Mouse (Mus musculus): ENCODE measurements around the gene Gm10912. TPM values are rescaled to one million over a fixed set of nuclear protein-coding genes. Genes with fewer than 3 reads are reported as not detected.
"Not testable (repeated sequence)": the region's sequence is repeated elsewhere in the genome, so short reads cannot be mapped to it uniquely, and the experiment has no call there.

Gm10912 gene
- not detected in 2 replicates for polyA plus RNA-seq (2015; fragmentation: Nextera tagmentation; extraction: Ambion mirVana)

DNA sequence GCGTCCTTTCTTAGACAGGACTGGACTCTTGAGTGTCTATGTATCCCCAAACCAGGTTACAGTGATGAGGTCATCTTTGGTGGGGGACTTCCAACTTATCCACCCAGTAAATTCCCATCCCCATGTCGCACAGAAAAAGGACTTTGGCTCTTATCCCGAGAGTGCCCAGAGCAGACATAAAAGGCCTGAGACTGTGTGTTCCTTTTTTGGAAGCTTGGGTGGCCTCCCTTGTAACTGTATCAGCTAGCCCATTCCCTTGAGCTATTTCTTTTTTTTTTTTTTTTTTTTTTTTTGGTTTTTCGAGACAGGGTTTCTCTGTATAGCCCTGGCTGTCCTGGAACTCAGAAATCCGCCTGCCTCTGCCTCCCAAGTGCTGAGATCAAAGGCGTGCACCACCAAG lies at the start of gene Gm10912:
Gene Gm10912 (plus strand): TSS at position 301 of the 400 bp plus-strand sequence.
- whole genome bisulfite sequencing: 87% methylated on average over 5 of the region's 6 CpGs
- not testable (repeated sequence) for H3K36me3 ChIP-seq (ENCODE audit: control insufficient read depth, insufficient read depth); H3K4me2 ChIP-seq (ENCODE audit: low read depth, low read length); H3K9ac ChIP-seq (ENCODE audit: low read length); H3K27me3 ChIP-seq (ENCODE audit: control insufficient read depth, insufficient read depth, low read length); H3K4me3 ChIP-seq (ENCODE audit: low read length); ATAC-seq (replicated peaks; ENCODE audit: extremely low read depth, insufficient read depth, low FRiP score); H3K9me3 ChIP-seq (replicated peaks; ENCODE audit: control insufficient read depth, low read length); H3K27ac ChIP-seq (ENCODE audit: low read length); H3K4me1 ChIP-seq (ENCODE audit: control insufficient read depth, insufficient read depth, low read length)

GRCm38 (mm10) chr2:104023096-104023495 lies 42.5 kb upstream of the Gm10912 start:
- Histone ChIP-seq H3K4me1 (ENCODE audit: control insufficient read depth, insufficient read depth, low read length) (peaks cover 4% of the 10 kb centered on the region; the same call in 1 of the 2 replicates), H3K9ac (ENCODE audit: low read length) (no peak overlapping the region), H3K4me3 (ENCODE audit: low read length) (no peak overlapping the region), H3K36me3 (ENCODE audit: control insufficient read depth, insufficient read depth) (no peaks in the 10 kb centered on the region), H3K4me2 (ENCODE audit: low read depth, low read length) (no peak overlapping the region), H3K9me3 (replicated peaks; ENCODE audit: control insufficient read depth, low read length) (no peaks in the 10 kb centered on the region), H3K27ac (ENCODE audit: low read length) (no peak overlapping the region), H3K27me3 (ENCODE audit: control insufficient read depth, insufficient read depth, low read length) (no peaks in the 10 kb centered on the region)
- 72% methylated on average over 7 of the region's 7 CpGs for WGBS
- ATAC-seq (replicated peaks; ENCODE audit: extremely low read depth, insufficient read depth, low FRiP score): no peak

- Histone ChIP-seq H3K9ac (ENCODE audit: low read length) (no peak overlapping the region), H3K27me3 (ENCODE audit: control insufficient read depth, insufficient read depth, low read length) (no peaks in the 10 kb centered on the region), H3K9me3 (replicated peaks; ENCODE audit: control insufficient read depth, low read length) (no peaks in the 10 kb centered on the region), H3K27ac (ENCODE audit: low read length) (no peak overlapping the region), H3K36me3 (ENCODE audit: control insufficient read depth, insufficient read depth) (no peaks in the 10 kb centered on the region), H3K4me3 (ENCODE audit: low read length) (no peak overlapping the region), H3K4me1 (ENCODE audit: control insufficient read depth, insufficient read depth, low read length) (peaks cover 16% of the 10 kb centered on the region), H3K4me2 (ENCODE audit: low read depth, low read length) (no peak overlapping the region)
- WGBS: 91% methylated on average over 4 of the region's 4 CpGs
- no peak for ATAC-seq (replicated peaks; ENCODE audit: extremely low read depth, insufficient read depth, low FRiP score)
Observed at GRCm38 (mm10) chr2:104024656-104025055, 41.0 kb upstream of the Gm10912 start.

DNA sequence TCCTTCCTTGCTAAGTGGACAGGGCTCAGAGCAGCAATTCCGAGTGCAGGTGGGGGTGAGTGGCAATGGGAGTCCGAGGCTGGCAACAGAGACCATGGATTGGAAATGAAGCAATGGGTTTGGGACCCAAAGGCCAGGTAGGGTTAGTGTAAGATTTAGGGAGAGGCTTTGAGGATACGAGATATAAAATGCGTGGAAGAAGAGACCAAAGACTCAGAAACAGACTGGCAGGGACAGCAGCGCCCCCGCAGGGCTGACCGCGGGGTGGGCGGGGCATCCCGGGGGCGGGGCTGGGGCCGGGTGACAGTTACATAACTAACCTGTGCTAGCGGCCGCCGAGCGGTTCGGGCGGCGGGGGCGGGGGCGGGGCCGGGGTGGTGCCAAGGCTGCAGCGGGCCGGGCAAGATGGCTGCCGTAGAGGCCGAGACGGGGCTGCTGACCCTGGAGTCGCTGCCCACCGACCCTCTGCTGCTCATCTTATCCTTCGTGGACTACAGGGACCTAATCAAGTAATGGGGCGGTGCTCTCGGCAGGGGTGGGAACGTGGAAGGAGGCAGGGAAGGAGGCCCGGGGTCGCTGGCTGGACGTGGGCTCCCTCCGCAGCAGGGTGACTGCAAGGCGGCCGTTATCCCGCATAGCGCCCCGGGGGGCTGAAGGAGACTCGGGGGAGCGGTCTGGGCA lies 38.0 kb upstream of the Gm10912 start, which contains the start of gene Fbxo3:
Gene Fbxo3 (plus strand): TSS at position 264 of the 681 bp plus-strand sequence.
- Histone ChIP-seq H3K27me3 (ENCODE audit: control insufficient read depth, insufficient read depth, low read length) (no peaks in the 10 kb centered on the region), H3K27ac (ENCODE audit: low read length) (peak within 1 kb of the TSS; percentile 71), H3K4me1 (ENCODE audit: control insufficient read depth, insufficient read depth, low read length) (peaks cover 19% of the 10 kb centered on the region), H3K4me2 (ENCODE audit: low read depth, low read length) (peak within 1 kb of the TSS; percentile 89), H3K9me3 (replicated peaks; ENCODE audit: control insufficient read depth, low read length) (no peaks in the 10 kb centered on the region), H3K36me3 (ENCODE audit: control insufficient read depth, insufficient read depth) (no peaks in the 10 kb centered on the region), H3K9ac (ENCODE audit: low read length) (peak within 1 kb of the TSS; percentile 97), H3K4me3 (ENCODE audit: low read length) (peak within 1 kb of the TSS; percentile 98)
- under 1% methylated on average over 42 of the region's 44 CpGs for WGBS
- peak; percentile 97 for ATAC-seq (replicated peaks; ENCODE audit: extremely low read depth, insufficient read depth, low FRiP score)

GRCm38 (mm10) chr2:104028139-104028723 lies 37.4 kb upstream of the Gm10912 start, which contains the start of gene 4931422A03Rik:
4931422A03Rik (minus strand) TSS chr2:104028361.
- ATAC-seq (replicated peaks; ENCODE audit: extremely low read depth, insufficient read depth, low FRiP score): peak; percentile 53
- peaks cover 19% of the 10 kb centered on the region for H3K4me1 ChIP-seq (ENCODE audit: control insufficient read depth, insufficient read depth, low read length)
- no peaks in the 10 kb centered on the region for H3K36me3 ChIP-seq (ENCODE audit: control insufficient read depth, insufficient read depth)

DNA sequence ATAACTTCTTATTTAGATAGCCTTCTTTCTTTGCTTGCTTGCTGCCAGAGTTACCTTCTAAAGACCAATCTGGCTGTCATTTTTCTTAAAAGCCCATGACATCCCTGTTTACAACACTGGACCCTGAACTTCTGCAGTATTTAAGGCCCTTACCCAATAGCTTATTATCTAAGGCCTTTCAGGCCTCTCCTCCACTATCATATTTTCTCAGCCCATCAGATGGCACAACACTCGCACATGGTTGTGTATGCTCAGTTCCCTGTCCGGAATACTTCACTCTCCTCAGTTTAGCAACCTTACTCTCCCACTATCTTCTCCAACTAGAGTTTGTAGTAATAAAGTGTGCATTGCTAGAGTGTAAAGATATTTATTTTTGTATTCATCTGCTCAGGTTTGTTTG lies 36.6 kb upstream of the Gm10912 start:
- H3K36me3 ChIP-seq (ENCODE audit: control insufficient read depth, insufficient read depth): peaks cover 5% of the 10 kb centered on the region
- peak overlapping the region; percentile 97 for H3K9ac ChIP-seq (ENCODE audit: low read length)
- H3K4me1 ChIP-seq (ENCODE audit: control insufficient read depth, insufficient read depth, low read length): peaks cover 19% of the 10 kb centered on the region
- H3K9me3 ChIP-seq (replicated peaks; ENCODE audit: control insufficient read depth, low read length): no peaks in the 10 kb centered on the region
- peak overlapping the region; percentile 98 for H3K4me3 ChIP-seq (ENCODE audit: low read length)
- WGBS: 38% methylated on average over 2 of the region's 2 CpGs
- H3K27ac ChIP-seq (ENCODE audit: low read length): no peak overlapping the region
- H3K27me3 ChIP-seq (ENCODE audit: control insufficient read depth, insufficient read depth, low read length): no peaks in the 10 kb centered on the region
- H3K4me2 ChIP-seq (ENCODE audit: low read depth, low read length): peak overlapping the region; percentile 89
- no peak for ATAC-seq (replicated peaks; ENCODE audit: extremely low read depth, insufficient read depth, low FRiP score)

More at GRCm38 (mm10) chr2:104028139-104028723, 37.4 kb upstream of the Gm10912 start, which contains the start of gene 4931422A03Rik:
- Histone ChIP-seq H3K9me3 (replicated peaks; ENCODE audit: control insufficient read depth, low read length) (no peaks in the 10 kb centered on the region), H3K9ac (ENCODE audit: low read length) (peak within 1 kb of the TSS; percentile 97), H3K4me2 (ENCODE audit: low read depth, low read length) (peak within 1 kb of the TSS; percentile 89), H3K27me3 (ENCODE audit: control insufficient read depth, insufficient read depth, low read length) (no peaks in the 10 kb centered on the region), H3K4me3 (ENCODE audit: low read length) (peak within 1 kb of the TSS; percentile 98), H3K27ac (ENCODE audit: low read length) (peak within 1 kb of the TSS; percentile 71)
- under 1% methylated on average over 32 of the region's 32 CpGs for WGBS

DNA sequence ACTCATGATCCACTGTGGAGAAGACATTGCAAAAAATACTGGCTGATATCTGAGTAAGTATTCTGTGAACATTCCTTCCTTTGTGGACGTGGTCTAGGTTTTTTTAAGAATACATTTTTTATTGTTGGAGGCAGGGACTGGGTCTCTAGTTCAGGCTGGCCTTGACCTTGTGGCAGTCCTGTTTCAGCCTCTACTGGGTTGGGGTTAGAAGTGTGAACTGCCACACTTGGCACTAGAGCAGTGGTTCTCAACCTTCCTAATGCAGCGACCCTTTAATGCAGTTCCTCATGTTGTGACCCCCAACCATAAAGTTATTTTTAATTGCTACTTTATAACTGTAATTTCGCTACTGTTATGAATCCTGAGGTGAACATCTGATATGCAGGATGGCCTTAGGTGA lies 35.2 kb upstream of the Gm10912 start:
- 77% methylated on average over 3 of the region's 3 CpGs for WGBS
- H3K4me2 ChIP-seq (ENCODE audit: low read depth, low read length): no peak overlapping the region
- H3K27ac ChIP-seq (ENCODE audit: low read length): no peak overlapping the region
- H3K4me1 ChIP-seq (ENCODE audit: control insufficient read depth, insufficient read depth, low read length): peaks cover 21% of the 10 kb centered on the region
- H3K9ac ChIP-seq (ENCODE audit: low read length): no peak overlapping the region
- peaks cover 13% of the 10 kb centered on the region for H3K36me3 ChIP-seq (ENCODE audit: control insufficient read depth, insufficient read depth)
- H3K27me3 ChIP-seq (ENCODE audit: control insufficient read depth, insufficient read depth, low read length): no peaks in the 10 kb centered on the region
- H3K4me3 ChIP-seq (ENCODE audit: low read length): no peak overlapping the region
- no peaks in the 10 kb centered on the region for H3K9me3 ChIP-seq (replicated peaks; ENCODE audit: control insufficient read depth, low read length)
- ATAC-seq (replicated peaks; ENCODE audit: extremely low read depth, insufficient read depth, low FRiP score): no peak

GRCm38 (mm10) chr2:104032056-104032455 lies 33.6 kb upstream of the Gm10912 start:
- ATAC-seq (replicated peaks; ENCODE audit: extremely low read depth, insufficient read depth, low FRiP score): no peak
- Histone ChIP-seq H3K36me3 (ENCODE audit: control insufficient read depth, insufficient read depth) (peaks cover 18% of the 10 kb centered on the region), H3K4me2 (ENCODE audit: low read depth, low read length) (no peak overlapping the region), H3K27me3 (ENCODE audit: control insufficient read depth, insufficient read depth, low read length) (no peaks in the 10 kb centered on the region), H3K27ac (ENCODE audit: low read length) (no peak overlapping the region), H3K9ac (ENCODE audit: low read length) (no peak overlapping the region), H3K9me3 (replicated peaks; ENCODE audit: control insufficient read depth, low read length) (no peaks in the 10 kb centered on the region), H3K4me3 (ENCODE audit: low read length) (no peak overlapping the region), H3K4me1 (ENCODE audit: control insufficient read depth, insufficient read depth, low read length) (peaks cover 21% of the 10 kb centered on the region)
- 82% methylated on average over 3 of the region's 3 CpGs for WGBS

GRCm38 (mm10) chr2:104034832-104035472 lies 30.7 kb upstream of the Gm10912 start:
- H3K4me1 ChIP-seq (ENCODE audit: control insufficient read depth, insufficient read depth, low read length): peaks cover 2% of the 10 kb centered on the region
- WGBS: 32% methylated on average over 3 of the region's 3 CpGs
- H3K36me3 ChIP-seq (ENCODE audit: control insufficient read depth, insufficient read depth): peaks cover 26% of the 10 kb centered on the region
- no peak overlapping the region for H3K27ac ChIP-seq (ENCODE audit: low read length)
- no peak overlapping the region for H3K9ac ChIP-seq (ENCODE audit: low read length)
- no peaks in the 10 kb centered on the region for H3K9me3 ChIP-seq (replicated peaks; ENCODE audit: control insufficient read depth, low read length)
- H3K4me3 ChIP-seq (ENCODE audit: low read length): no peak overlapping the region
- no peaks in the 10 kb centered on the region for H3K27me3 ChIP-seq (ENCODE audit: control insufficient read depth, insufficient read depth, low read length)
- no peak overlapping the region for H3K4me2 ChIP-seq (ENCODE audit: low read depth, low read length)
- ATAC-seq (replicated peaks; ENCODE audit: extremely low read depth, insufficient read depth, low FRiP score): no peak

Data from heart, embryonic 16.5 days (tissue).